Mouse (Mus musculus): ENCODE data around the gene Akap12.

Gene Akap12

DNA sequence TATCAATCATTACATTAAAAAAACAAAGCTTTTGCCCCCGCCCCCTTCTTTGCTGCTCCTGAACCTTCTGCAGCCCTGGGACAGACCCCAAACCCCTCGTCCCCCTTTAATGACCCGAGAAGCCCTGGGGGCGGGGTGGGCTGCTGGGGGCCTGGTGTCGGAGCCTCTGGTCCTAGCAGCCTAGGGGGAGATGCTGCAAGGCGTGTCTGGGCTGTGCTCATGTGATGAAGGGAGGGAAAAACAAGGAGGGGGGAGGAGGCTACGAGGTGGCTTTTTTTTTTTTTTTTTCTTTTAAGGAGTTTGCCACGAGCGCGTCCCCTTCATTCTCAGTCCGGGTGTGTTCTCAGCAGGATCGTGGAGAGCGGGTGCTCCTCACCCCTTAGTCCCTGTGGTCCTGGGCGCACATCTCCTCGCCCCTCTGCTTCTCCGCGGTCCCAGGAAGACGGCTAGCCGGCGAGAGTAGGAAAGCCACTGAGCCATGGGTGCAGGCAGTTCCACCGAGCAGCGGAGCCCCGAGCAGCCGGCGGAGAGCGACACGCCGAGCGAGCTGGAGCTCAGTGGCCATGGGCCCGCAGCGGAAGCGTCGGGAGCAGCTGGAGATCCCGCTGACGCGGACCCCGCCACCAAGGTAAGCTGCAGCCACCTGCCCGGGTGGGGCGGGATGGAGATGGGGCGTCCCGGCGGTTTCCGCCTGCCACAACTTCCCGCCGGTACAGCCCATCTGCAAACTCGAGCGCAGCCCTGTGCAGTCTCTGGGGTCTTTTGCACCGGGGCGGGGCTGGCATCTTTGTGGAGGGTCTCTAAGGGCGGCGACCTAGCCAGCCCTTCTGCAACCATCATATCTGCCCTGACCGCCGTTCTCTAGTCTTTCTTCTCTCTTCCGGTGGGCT, at the start of gene Akap12:
Gene Akap12 (plus strand): TSS at position 340 of the 890 bp plus-strand sequence.
- DNase-seq, result peak; percentile 76

DNA sequence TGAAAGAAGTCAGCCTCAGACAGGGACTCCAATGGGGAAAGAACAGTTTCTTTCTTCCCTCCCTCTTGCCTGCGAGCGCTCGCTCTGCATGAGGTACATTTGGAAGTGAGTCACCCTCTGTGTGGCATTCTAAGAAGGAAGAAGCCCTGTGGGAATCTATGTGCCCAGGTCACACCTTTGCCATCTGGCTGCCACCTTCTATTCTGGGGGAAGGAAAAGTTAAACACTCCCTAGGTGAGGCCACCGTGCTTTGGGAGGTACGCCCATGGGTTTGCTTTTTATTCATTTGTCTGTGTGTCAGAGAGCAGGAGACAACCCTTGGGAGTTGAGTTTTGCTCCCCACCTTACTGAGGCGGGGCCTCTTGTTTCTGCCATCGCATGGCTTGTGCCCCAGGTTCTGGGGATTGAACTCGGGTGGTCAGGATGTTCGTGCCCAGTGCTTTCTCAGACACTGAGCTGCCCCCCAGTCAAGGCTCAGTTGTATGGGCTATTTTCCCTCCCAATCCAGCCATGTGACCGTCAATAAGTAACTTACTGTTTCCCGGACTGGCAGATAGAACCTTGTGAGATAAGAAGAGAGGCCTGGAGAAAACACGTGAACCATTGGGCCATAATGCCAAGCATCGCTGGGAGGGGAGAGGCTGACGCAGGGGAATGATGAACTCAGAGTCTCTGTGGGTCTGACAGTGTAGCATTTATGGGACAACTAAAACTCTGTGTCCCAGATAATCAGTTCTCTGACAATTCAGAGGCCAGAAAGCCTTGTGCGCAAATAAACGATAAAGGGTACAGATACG, 35.4 kb upstream of the Akap12 start:
- DNase-seq, result no peak

DNA sequence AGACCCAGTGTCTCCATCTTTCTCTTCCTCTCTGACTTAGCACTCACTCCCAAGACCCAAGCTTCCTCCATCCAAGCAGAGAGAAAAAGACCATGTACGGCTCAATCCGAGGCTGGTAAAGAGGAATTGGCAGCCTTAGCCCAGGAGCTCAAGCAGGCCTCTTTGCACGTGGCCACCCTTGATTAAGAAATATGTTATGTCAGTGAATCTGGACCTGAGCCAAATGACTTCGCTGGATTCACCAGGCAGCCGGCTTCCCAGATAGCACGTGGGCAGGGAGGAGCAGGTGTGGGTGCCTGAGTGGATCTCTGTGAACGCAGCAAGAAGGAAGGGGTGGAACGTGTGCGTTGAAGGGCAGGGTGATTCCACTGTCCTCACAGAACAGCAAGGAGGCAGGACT, 33.1 kb upstream of the Akap12 start:
- peak; percentile 73 to 87 for DNase-seq

DNA sequence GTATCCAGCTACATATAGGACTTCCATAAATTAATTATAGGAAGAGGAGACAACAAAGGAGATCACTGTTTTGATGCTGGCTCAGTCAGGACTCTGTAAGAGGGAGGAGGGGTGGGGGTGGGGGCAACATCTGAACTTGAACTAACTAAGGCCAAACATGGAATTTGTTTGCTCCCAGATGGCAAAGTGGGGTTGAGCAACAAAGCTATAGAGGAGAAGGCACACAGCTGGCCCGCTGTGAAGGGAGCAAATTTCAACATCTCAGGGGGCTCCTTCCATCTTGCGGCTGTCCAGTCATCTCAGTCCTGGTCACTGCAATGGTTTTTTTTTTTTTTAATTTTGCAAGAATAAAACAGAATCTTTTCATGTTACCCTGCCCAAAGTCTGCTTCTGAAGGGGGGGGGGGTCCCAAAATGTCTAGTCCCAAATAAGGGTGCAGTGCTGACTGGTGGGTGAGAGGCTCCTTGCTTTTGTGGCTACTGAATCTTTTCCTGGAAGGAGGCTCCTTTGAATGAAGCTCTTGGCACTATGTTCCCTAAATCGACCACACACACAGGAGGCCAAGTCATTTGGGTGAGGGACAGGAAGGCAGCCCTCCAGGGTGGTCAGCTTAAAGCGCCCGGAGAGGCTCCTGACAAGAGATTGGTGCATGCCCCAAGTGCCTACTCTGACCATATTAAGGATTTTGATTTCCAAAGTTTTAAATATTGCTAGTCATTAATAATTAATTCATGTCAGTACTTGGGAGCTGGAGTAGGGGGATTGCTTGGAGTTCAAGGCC, 26.2 kb upstream of the Akap12 start:
- no peak for DNase-seq

DNA sequence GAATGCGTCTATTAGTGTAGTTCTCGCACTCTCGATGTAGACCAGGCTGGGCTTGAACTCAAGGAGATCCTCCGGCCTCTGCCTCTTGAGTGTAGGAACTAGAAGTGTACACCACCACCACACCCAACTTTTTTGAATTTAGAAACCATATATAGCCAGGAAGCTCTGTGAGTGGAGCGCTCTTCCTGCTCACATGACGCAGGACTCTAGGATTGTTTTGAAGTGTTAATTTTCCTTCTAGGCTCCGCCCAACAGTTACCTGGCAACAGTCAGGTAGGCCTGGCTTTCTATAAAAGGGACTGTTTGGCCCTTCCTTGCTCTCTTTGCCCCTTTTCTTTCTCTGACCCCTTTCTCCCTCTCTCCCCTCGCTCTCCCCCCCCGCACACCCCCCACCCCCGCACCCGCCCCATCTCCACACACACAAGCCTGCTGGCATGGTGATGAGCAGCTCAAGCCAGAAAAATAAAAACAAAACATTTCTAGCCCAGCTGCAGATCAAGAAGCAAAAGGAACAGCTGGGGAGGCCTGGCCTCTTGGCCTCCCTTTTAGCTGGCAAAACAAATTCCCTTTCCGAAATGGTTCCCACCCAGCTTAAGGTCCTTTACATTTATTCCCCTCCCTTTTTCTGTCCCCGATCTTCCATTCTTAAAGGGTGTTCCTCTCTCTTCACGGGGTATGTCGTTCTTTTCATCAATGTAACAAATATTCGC, 22.4 kb upstream of the Akap12 start:
- DNase-seq, result no peak

DNA sequence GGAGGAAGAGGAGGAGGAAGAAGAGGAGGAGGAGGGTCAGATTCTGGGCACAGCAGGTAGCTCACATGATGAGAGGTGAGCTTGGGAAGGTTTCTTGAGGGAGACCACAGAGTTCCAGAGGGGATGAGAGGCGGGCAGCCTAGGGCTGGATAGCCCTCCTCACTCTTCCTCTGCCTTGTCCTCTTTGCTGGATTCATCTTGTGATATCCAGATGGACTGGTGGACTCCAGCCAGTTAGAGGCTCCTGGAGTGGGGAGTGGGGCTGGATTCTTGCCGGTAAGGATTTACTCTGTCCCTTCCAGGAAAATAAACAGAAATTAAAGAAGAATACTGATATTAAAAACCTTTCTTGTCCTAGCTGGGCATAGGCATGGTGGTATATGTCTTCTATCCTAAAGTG, 20.4 kb upstream of the Akap12 start:
- DNase-seq, result peak; percentile 60 to 74

DNA sequence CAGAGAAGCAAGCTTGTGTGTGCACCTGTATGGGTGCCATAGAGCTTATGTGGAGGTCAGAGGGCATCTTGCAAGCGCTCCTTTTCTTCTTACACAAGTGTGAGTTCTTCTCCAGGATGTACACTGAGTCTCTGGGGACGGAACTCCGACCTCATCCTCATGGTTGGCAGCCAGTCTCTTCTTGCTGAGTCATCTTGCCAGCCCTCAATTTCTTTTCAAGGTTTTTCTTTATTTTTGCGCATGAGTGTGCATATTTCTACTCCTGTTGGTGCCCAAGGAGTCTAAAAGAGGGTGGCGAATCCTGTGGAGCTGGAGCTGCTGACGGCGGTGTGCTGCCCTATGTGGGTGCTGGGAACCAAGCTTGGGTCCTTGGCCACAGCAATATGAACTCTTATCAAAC, 19.8 kb upstream of the Akap12 start:
- DNase-seq, result no peak

DNA sequence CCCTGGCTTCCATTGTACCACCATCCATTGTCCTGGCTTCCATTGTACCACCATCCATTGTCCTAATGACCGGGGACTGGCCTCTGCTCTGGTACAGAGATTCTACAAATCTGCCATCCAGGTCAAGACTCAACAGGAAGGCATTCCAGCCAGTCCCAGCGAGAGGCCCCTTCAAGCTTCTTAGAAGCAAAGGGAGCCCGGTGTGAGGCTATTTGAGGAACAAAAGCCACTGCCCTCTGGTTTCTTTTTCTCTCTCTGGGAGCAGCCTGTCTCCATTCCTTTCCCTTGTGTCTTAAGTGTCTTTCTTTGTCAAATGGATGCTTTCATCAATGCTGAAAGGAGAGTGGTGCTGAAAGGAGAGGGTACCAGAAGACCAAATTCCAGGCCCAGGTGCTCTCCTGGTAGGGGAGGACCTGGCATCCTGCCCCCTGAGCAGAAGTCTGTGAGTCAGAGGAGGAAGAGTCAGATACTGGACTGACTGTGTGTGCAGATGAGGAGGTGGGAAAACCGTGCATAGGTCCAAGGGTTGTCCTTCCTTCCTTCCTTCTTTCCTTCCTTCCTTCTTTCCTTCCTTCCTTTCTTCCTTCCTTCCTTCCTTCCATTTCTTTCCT, 16.8 kb upstream of the Akap12 start:
- peak; percentile 74 to 79 for DNase-seq

DNA sequence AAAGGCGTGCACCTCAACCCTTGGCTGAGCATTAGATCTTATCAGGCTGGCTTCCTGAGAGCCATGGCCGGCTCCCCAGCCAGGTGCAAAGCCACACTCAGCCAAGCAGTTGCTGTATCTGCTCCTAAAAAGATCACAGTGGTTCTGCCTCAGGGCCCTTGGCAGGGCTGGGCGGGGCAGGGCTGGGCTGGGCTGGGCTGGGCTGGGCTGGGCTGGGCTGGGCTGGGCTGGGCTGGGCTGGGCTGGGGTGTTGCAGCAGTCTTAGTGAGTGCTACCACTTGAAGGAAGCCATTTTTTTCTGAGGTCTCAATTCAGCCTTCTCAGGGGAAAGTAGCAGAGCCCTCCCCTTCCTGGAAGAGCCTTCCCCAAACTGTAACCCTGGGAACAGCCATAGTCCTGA, 15.5 kb upstream of the Akap12 start:
- no peak for DNase-seq

DNA sequence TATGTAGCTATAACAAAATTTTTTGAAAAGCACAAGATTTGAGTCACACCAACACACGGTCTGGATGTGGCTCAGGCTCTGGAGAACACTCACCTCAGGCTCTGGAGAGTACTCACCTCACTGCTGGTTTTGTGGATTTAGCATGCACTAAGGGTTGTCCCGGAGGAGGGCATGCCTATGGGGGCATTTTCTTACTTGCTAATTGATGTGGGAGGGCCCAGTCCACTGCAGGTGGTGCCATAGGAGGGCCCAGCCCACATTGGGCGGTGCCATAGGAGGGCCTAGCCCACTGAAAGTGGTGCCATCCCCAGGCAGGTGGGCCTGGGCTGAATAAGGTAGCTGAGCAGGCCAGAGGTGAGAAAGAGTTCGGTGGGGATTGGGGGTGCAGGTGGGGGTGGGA, 12.6 kb upstream of the Akap12 start:
- DNase-seq, result no peak

DNA sequence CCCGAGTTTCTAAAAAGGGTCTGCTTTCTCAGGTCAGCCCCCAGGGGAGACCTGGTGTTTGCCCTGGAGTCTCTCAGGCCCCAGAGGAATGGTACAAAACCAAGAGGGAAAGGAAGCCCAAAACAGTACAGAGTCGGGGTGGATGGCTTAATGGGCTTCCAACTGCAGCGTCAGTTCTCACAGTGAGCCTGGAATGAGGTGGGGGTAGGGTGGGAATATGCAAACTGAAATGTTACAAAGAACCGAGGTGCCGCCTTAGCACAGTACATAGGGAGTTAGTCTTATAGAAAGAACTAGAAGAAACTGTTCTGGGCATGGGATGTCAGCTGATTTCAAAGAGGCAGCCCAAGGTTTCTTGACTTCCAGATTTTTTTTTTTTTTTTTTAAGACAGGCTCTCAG, 11.7 kb upstream of the Akap12 start:
- DNase-seq, result no peak

DNA sequence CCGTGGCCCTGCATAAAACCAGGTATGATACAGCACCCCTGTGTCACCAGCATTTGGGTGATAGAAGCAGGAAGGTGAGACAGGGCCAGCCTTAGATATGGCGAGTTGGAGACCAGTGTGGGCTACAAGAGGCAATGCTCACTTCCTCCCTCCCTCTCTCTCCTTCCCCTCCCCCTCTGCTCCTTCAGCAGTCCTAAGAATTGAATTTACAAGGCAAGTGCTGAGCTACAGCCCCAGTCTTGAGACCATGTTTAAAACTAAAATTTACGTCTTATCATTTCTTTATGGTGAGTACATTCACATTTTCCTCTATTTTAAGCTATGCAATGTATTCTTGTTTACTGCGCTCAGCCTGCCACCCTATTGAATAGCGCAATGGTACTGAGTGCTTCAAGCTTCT, 5.3 kb upstream of the Akap12 start:
- DNase-seq, result no peak

DNA sequence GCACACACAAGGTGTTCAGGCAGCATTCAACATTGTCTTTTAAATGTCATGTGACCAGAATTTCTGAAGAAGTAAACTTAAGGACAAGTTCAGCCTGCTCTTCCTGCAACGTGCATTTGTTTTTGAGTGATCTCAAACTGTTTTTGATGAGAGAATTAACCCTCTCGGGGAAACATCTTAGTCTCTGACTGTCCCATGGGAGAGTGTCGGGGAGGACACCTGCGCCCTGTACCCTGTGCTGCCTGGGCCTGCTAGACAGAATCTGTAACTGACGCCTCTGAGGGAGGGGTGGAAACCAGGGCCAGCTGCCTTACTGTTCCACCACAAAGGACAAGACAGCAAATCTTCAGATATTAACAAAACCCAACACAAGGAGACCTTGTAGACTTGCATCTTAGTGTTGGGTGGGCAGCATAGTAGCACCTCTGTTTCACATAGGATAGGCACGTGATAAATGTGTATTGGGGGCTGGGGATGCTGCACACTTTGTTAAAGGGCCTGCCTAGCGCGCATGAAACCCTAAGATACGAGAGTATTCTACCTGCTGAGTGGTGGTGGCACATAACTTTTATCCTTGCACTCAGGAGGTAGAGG, 4.7 kb upstream of the Akap12 start:
- DNase-seq, result no peak

DNA sequence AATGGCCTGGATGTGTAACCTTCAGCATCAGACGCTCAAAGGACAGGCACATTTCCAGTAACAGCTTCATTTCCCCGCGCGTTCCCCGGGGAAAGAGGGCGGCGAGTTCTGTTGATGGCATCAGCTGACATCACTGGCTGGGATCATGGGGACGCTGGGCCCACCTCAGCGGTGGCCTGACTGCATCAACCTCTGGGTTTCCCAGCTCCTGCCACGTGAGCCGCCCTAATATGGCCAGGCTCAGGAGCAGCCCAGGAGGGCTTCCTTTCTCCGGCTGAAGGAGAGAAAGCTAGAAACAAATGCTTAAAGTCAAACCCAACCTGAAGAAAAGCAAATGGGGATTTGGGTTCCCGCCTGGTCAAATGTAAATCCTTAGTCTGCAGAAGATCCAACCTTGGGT, 539 bp upstream of the Akap12 start:
- peak; percentile 78 for DNase-seq

DNA sequence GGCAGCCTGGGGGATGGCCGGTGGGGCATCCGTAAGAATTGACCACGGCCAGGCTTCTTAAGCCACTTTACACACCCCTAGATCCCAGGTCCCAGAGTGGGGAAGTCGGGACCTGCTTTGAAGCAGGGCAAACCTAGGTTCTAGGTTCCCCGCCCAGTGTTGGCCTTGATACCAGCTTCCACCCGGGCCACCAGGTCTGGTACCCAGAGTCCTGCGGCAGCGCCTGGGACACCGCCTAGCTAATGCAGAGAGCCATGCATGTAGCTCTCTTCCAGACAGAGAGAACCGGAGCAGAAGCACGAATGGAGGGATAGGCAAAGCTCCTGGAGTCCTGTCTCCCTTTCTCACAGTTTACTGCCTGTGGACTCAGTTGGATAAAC, 741 bp downstream of the Akap12 start:
- peak; percentile 76 to 78 for DNase-seq

DNA sequence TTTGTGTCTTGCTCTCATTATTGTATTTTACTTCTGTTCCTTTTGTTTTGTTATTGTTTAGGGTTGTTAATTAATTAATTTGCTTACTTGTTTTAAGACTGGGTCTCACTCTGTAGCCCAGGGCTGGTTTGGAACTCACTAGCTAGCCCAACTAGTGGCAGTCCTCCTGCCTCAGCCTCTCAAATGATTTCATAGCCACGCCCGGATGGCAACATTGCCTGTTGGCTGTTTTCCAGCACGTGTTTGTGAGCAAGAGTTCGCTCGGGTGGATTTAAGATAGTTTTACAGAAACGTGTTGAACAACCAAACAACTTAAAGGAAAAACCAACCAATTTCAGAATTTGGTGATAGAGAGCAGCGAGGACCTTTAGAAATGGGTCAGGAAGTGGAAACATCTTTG, 1.3 kb downstream of the Akap12 start:
- peak; percentile 46 to 50 for DNase-seq

DNA sequence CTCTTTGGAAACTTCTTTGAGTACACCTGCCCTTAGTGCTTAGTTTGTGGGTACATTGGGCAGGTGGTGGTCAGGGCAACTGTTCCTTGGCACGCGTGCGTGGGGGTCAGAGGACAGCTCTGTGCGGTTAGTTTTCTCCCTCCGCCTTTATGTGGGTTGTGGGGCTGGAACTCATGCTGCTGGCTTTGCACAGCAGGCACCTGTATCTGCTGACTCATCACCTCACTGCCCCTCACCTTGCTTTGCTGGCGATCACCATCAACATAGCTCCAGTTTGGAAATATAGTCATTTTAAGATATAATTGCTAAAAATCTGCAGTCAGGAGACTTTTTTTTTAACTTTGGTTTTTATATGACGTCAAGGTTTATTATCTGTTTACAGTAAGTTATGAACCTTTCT, 2.0 kb downstream of the Akap12 start:
- DNase-seq, result peak; percentile 14 to 16

DNA sequence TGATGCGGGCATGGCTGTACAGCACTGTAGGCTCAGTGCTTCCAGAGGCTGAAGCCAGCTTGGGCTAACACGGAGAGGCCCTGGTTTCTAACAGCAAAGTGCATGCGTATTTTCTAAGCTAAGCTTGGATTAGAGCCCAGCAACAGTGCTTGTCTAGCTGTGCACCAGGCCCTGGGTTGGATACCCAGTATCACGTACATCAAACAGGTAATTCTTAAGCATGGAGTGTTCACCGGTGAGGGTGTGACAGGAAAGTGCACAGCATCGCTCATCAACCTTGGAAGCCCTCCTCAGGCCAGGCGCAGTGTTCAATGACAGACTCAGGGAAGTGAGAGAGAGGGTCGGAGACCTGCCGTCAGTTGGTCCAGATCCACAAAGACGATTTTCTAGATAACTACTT, 9.4 kb downstream of the Akap12 start:
- DNase-seq, result peak in 1 of 2 experiments; percentile 14

DNA sequence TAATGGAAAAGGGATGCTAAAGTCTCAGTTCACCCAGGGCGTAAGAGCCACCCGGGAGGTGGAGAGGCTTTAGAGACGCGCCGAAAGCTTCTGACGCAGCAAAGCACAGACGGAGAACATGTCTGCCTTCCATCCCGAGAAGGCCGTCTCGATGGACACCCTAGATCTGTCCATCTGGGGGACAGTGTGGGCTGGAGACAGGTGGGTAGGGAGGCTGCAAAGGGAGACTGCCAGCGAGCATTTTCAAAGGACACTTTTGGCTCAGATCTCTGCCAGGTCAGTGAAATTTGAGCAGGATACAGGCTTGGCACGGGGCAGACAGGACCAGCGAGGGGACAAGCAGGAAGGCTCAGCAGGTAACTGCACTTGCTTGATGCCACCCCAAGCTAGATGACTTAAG, 9.9 kb downstream of the Akap12 start:
- DNase-seq, result peak; percentile 19 to 20

DNA sequence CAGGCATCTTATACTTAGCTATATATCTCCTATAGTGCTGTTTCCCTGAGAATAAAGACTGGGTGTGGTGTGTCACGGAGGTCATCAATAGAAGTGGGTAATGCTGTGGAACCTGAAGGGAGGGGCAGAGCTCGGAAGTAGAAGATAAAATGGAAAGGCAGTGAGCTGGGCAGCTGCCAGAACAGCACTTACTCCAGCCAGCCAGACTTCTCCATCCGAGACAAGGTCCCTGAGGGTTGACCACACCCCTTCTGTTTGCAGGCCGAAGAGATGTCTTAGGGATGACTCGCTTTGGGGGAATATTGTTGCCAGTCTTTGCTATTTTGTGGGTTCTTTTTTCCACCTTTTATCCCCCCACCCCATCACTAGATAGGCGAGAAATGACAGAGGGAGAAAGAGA, 11.9 kb downstream of the Akap12 start:
- DNase-seq, result peak; percentile 31 to 41

DNA sequence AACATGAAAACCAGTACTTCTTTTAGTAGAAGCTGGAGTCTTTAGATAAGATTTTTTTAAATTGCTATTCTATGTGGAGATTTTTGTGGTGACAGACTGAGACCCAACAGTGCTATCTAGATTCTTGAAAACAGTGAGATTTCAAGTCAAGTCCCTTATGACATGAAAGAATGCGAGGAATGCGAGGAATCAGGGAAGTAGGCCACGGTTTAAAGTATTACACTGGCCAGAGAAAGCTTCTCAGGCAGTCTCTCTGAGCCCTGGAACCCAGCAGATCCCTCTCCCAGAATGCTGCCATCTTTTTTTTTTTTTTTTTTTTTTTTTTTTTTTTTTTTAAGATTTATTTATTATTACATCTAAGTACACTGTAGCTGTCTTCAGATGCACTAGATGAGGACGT, 16.2 kb downstream of the Akap12 start:
- DNase-seq, result no peak

DNA sequence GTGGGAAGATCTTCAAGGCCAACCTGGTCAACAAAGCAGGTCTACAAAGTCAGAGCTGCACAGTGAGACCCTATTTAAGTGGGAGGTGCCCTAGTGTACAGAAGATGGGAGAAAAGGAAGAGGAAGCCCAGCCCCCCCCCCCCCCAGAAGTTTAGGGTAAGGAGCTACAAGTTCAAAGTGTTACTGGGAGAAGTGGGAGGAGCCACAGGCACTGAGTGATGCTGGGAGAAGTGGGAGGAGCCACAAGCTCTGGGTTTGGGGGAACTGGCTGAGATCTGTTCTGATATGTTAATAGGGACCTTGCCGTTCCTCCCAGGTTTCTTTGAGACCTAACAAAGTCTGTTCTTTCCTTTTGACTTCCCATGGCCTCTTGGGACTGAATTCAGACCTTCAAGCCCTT, 18.6 kb downstream of the Akap12 start:
- no peak for DNase-seq
